Mouse (Mus musculus): ENCODE measurements around the gene Sox1.

Sox1 gene

DNA sequence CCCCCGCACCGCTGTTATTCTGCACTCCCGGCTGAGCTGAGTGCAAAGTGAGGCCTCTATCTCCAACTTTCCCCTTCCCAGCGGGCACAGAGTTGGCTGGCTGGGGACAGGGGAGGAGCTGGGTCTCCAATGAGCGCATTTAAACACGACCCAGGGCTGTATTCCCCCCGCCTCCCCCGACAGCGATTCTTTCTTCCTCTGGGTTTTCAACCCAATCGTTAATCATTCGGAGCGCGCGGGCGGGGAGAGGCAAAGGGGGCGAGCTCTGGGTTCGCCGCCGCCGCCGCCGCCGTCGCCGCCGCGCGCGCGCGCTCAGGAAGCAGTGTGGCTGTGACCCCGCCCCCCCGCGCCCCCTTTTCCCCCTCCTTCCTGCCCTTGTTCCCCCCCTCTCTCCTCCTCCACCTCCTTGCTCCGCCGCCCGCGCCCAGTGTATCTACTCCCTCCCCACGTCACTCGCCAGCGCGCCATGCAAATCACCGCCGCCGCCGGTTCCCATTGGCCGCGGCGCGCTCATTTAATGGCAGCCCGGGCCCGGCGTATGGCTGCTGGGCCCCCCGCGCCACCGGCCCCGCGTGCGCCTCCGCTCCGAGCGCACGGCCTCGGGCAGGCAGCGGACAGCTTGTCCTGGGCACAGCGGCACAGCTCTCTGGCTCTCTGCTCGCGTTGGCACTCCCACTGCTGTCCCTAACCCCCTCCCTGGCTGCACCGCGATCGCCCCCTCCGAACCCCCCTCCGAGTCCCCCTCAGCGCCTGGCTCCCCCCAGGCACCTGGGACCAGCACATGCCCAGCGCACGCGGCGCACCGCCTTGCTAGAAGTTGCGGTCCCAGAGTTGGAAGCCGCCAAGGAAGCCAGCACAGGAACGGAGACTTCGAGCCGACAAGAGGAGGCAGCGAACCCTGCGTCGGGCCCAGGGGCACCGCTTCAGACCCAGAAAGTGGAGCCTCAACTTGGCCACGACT lies at the start of gene Sox1:
Sox1 (plus strand) TSS at position 225 of the 961 bp plus-strand sequence.
- no peak for DNase-seq (ENCODE audit: low spot score)

DNA sequence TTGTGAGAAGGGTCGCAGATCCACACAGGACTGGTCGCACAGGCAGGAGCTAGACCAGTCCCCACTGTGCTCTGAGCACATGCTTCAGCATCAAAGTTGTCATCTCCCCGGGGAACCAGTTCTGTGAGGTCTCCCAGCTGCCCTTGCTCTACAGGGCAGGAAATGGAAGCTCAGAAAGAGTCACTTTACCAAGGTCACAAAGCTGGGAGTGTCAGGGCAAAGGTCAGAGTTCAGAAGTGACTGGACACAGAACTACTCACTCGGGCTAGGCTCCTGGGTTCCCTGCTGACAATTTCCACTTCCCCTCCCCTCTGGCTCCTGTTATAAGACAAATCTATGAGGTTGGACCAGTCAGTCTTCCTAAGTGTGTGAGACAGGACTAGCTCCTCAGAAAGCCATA lies 49.2 kb upstream of the Sox1 start:
- DNase-seq (ENCODE audit: low spot score): no peak

- DNase-seq (ENCODE audit: low spot score): no peak
These were observed 48.2 kb upstream of the Sox1 start for GRCm38 (mm10) chr8:12346870-12347269.

DNA sequence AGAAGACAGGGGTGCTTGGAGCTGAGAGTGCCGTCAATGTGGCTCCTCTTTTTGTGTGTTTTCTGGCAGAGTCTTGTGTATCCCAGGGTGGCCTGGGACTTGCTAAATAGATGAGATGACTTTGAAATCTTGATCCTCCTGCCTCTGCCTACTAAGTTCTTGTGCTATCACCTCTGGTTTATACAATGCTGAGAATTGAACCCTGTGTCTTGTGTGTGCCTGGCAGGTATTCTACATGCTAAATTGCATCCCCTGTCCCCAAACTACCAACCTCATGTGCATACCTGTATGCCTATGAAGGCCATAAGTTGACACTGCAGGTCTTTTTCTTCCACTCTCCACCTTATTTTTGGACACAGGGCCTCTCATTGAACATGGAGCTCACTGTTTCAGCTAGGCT lies 46.8 kb upstream of the Sox1 start:
- DNase-seq (ENCODE audit: low spot score): no peak

DNA sequence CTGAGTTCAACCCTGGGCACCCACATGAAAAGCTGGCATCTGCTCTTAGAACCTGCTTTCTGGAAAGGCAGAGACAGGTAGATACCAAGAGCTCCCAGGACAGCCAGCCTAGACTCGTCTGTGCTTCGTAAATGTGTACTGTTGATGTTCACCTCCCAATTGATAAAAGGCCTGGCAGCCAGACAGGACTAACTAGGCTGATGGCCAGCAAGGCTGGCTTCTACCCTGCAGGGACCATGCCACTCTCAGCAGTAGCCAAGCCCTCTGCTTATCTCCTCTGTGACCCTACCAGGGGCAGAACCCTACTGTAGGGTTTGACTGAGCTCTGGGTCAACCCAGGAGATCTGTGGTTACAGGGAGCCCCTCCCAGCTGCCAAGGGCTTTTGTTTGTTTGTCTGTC lies 45.5 kb upstream of the Sox1 start:
- no peak for DNase-seq (ENCODE audit: low spot score)

DNA sequence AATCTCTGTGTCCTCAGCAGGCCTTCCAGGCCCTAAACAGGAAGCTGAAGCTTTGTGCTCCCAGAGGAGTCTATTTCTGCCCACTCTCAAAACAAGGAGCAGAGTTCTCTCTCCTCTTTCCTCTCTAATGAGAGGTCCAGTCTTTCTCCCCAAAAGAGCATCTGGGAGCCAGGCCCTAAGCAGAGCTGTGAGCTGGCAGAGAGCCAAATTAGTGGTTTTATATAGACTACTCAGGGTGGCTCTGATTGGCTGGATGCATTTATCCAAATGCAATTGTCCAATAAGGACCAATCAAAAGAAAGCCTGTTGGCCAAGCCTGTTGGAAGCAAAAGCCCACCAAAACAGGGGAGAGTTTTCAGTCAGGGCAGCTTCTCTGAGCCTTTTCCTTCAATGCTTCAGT lies 44.0 kb upstream of the Sox1 start:
- no peak for DNase-seq (ENCODE audit: low spot score)

DNA sequence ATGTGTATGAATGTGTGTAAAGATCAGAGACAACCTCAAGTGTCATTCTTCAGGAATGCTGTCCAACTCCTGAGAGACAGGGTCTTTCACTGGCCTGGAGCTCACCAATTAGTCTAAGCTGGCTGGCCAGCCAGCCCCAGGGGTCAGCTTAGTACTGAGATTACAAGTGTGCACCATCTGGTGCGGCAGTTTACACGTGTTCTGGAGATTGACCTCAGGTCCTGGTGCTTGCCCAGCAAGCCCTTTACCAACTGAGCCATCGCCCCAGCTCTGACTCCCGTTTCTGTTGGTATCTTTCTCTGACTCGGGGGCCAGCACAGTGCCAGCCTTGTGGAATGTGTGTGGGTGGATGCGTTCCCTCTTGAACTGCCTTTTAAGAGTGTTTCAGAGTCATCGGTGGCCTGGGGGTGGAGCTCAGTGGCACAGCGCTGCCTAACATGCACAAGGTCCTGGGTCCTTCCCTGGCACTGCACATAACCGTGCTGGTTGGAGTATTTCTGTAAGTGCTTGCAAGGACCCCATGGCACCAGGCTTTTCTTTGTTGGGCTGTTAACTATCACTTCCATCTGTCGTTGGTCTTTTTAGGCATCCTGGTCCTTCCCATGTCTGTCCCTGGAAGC lies 40.6 kb upstream of the Sox1 start:
- DNase-seq (ENCODE audit: low spot score): no peak

- DNase-seq (ENCODE audit: low spot score): no peak
These were observed 26.9 kb upstream of the Sox1 start for GRCm38 (mm10) chr8:12368161-12368560.

DNA sequence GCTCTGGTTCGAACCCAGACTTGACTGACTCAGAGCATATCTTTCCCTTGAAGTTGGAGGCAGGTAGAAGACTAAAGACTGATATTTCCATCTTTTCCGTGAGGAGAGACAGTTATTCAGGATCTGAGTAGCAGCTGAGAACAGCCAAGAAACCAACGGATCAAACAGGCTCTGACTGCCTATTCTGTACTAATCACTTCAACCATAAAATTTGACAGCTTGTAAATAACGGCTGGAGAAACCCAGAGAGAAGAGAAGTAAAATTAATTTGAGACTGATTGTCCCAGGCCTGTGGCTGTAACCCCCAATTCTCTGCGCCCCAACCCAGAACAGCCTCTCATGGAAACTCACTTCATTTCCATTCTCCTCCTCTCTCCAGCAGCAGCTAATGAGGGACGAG lies 26.2 kb upstream of the Sox1 start:
- DNase-seq (ENCODE audit: low spot score): no peak

DNA sequence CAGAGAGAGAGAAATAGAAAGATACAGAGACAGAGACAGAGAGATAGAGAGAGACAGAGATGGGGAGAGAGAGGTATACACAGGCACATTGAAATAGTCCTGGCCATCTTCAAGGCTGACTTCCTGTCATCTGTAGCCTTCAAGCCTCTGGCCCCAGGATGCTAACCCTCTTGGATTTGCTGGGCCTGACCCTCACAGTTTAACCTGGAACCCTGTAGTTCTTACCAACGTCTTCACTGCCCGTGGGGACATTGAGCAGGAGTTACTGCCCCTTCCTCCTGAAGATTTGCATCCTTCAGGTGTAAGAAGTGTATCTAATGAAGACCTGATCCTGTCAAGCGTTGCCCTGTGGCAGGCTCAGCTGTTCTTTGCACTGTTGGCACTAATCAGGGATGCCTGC lies 14.0 kb upstream of the Sox1 start:
- DNase-seq (ENCODE audit: low spot score): no peak

GRCm38 (mm10) chr8:12382707-12383561 lies 12.2 kb upstream of the Sox1 start:
- no peak for DNase-seq (ENCODE audit: low spot score)

- DNase-seq (ENCODE audit: low spot score): no peak
These were observed 10.9 kb upstream of the Sox1 start for GRCm38 (mm10) chr8:12383979-12384890.

DNA sequence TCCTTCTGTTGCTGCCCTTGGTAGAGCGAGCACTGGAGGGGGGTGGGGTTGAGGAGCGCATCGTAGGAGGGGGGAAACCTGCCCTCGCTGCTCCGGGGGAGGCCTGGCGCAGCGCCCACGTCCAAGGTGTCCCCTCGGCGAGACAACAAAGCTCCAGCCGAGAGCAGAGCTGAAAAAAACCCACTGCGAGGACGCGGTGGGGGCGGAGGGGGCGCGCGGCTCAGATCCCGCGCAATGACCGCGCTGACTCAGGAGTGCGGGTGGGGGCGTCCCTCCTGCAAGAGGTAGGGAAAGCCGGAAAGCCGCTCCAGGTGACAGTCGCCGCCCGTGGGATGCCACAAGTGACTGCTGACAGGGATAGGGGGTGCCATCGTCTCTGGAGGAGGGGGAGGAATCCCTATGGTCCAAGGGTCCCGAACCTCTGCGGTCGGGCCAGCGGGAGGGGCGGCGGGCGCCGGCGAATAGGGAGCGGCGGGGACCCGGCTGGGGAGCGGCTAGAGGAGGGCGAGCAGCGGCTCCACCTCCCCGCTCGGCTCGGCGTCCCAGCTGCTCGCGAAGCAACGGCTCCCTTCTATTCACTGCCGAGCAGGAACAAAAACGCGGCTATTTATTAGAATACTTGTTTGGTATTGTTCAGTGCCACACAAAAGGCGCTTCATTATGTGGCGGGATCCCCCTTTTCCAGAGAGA lies 10.0 kb upstream of the Sox1 start:
- DNase-seq (ENCODE audit: low spot score): no peak

GRCm38 (mm10) chr8:12385686-12386488 lies 9.2 kb upstream of the Sox1 start:
- DNase-seq (ENCODE audit: low spot score): no peak

DNA sequence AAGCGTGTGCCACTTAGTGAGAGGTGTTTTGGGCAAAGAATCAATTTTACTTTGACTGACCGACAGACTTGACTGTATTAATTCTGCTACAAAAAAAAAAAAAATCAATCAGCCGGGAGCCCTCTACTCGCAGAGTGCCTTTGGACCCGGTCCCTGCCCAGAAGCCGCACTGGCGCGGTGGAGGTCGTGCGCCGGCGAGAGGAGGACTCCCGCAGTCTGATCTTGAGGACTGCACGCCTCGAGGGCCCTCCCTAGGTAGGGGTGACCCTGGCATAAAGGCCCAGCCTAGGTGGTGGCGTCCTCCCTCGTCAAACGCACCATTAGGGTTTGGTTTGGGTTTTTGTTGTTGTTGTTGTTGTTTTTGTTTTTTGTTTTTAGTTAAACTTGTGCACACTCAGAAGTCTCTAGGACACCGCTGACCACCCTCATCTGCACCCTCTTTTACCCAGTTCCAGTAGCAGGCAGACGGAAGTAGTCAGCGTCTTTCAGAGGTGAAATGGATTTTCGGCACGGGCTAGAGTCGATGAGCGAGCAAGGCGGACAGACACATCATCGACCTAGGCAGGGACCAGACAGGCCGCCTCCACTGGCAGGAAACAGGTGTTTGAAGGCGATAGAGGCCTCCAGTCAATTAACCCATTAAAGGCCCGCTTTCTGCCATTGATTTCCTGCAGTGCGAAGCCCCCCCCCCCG lies 8.4 kb upstream of the Sox1 start:
- DNase-seq (ENCODE audit: low spot score): no peak

GRCm38 (mm10) chr8:12387223-12387860 lies 7.8 kb upstream of the Sox1 start:
- DNase-seq (ENCODE audit: low spot score): no peak

- DNase-seq (ENCODE audit: low spot score): no peak
These were observed 7.2 kb upstream of the Sox1 start for GRCm38 (mm10) chr8:12387901-12388300.

DNA sequence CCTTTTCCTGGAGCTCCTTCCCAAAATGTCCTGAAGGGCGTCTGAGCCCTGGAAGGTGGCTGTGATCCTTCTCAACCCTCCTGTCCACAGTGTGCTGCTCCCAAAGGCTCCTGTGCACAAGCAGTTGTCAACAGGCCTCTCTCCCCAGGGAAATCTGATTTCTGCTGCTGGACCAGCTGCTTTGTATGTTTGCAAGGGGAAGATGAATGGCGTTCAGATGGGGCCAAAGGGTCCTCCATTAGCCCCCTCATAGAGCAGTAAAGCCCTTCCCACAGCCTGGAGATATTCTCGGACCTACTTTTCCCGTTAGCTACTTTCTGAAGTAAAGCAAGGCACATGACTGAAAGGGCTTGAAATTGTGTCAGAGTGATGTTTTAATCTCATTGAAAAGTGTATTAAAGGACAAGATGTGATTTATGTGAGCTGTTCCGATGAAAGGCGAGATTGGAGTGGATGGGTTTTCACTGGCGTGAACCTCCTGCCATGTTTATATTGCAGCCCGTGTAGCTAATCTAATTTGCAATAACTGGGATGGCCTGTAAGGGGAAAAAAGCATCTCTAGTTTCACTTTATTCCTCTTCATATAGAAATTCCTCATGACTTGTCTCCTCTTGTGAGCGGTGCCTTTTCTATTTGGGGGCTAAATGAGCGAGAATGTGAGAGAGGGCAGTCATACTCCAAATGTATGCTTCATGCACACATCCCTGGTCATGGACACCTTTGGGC lies 6.5 kb upstream of the Sox1 start:
- no peak for DNase-seq (ENCODE audit: low spot score)

Data from urinary bladder, postnatal 10 days (tissue).